Mouse (Mus musculus): ENCODE results near the gene Trpm6.

Trpm6 gene

DNA sequence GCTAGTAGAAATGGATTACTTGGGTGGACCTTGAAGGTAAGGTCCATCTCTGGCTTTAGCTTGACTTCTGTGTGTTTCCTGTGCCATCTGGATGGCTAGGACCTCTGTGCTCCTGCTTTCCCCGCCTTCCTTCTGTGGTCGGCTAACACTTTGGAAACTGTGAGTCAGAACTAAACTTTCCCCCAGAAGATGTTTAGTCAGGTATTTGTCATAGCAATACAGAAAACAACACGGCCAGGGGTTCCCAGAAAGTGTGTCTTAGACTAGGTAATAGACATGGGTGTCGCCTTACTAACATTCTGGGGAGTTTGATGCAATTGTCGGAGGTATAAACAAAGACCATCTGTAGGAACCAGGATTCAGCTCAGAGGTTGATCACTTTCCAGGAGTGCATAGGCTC is 16.6 kb downstream of the Trpm6 start:
- in situ Hi-C loops (cut with MseI, MboI) = no loop called here

DNA sequence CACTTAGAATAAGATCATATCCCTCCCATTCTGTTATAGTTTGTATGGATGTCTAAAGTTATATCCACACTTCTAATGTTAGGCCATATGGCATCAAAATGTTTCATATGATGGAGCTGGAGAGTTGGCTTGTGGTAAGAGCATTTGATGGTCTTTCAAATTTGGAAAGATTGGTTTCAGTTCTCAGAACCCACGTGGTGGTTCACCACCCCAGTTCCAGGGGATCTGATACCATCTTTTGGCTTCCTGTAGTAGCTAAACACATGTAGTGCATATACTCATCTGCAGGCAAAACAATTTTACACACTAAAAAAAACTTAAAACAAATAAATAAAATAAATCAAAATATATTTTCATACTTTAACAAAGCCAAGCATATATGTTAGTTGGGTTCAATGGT is 21.3 kb downstream of the Trpm6 start:
- in situ Hi-C loops (cut with MseI, MboI) = no loop called here

DNA sequence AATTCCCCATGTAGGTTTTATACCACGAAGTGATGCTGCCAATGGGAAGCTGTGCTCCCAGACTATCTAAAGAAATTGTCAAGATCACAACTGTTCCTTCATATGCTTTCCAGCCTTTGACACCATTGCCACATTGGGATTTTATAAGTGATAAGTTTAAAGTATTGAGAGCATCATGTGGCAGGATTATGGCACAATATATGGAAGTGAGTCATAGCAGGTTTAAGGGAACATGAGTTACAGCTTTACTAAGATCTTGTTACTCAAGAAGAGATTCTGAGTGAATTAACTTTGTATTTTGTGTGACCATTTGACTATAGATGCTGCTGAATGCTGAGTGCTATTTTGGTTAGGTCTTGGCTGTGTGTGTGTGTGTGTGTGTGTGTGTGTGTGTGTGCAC is 21.8 kb downstream of the Trpm6 start:
- in situ Hi-C loops (cut with MseI, MboI) = no loop called here

DNA sequence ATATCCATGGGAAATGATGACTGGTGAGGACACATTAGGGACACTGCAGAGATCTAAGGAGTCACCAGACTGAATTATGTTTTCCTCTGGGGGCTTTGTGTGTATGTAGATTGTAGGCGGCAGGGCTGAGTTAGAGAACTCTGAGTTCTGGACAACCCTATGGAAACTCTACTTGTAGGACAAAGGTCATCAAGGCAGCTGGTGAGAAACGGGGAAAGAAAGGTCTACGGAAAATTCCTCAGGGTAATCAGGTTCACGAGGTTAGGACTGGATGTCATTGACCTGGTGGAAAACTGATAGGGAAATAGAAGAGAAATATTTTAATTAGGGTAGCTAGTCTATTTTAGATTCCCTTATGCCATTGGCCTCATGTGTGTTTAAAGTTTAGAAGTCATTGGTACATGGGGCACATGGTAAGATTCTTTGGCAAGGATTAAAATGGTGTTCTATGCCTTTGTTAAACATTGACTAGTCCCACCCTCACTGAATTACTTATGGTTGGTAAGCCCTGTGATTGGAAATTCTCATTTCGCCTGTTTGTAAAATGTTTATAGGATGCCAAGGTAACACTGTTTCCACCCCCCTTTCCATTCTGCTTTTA is 23.2 kb downstream of the Trpm6 start:
- in situ Hi-C loops (cut with MseI, MboI) = no loop called here

DNA sequence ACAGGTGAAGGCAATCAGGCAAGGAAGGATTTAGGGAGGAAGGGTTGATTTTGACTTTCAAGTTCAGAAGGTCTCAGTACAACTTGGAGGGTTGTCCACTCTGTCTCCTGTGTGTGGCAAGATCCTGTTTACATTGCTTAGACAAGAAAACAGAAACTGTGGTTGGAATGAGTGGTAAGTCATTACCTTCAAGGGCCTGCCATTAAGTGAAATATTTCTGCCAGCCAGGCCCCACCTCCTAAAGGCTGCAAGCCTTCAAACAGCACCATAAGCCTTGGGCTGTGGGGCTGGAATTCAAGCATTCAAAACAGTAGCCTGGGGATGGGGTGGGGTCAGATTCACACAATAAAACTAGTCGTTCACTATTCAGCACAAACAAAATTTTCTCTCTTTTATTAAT is 24.3 kb downstream of the Trpm6 start:
- in situ Hi-C loops (cut with MseI, MboI) = no loop called here

DNA sequence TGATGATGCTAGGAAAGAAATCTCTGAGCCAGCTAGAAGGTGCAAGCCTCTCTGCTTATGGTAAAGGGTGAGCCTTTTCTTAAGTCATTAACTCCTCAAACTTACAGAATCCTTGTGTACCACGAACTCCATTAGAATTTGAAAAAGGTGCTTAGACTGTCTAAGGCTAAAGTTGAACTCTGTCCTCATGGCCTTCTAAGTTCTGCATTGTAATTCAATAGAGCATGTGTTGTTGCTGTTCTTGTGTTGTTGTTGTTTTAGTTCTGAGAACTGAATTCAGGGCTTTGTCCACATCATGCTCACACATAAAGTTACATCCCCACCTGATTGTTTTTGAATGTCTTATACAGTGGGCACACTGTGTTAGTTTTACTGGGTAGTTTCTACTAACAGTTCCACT is 49.9 kb downstream of the Trpm6 start:
- in situ Hi-C loops (cut with MseI, MboI) = no loop called here

DNA sequence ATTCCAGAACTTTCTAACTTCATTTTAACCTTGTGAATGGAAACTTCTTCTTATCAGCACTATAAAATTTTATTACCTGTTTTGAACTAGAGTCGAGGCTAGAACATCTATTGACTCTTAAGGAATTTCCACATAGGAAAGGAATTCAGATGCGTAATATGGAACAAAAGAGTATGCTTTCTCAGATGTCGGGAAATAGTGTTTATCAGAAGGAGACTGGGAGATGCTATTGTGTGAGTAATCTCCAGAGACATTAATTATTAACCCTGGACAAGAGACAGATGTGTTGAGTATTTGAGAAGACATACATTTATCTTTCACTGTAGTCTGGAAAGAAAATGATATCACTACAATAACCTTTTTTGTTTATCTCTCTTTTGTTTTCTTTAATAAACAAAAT is 61.5 kb downstream of the Trpm6 start:
- in situ Hi-C loops (cut with MseI, MboI) = no loop called here

DNA sequence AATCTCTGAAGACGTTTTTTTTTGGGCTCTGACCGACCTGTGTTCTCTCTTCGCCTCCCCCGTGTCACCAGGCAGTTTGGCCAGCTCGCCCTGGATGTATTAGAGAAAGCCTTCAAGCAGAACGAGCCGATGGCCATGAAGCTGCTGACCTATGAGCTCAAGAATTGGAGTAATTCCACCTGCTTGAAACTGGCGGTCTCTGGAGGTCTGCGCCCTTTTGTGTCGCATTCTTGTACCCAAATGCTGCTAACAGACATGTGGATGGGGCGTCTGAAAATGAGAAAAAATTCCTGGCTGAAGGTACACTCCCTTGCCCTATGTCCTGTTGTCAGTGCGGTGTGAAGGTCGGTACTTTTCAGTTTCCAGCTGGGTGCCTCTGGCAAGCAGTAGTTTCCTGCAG is 65.4 kb downstream of the Trpm6 start:
- in situ Hi-C loops (cut with MseI, MboI) = no loop called here

DNA sequence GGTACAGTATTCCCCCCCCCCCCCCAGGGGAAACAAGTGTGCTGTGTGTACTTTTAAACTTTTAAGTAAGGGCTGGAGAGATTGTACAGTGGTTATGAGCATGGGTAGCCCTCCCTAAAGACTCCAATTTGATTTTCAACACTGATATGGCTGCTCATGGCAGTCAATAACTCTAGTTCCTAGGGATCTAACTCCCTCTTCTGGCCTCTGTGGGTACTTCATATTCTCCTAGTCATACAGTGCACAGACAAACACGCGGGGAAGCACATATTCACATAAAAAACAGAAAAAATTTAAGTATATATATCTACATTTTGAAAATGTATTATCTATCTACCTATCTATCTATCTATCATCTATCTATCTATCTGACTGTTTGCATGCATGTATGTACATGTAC is 67.6 kb downstream of the Trpm6 start:
- in situ Hi-C loops (cut with MseI, MboI) = no loop called here

DNA sequence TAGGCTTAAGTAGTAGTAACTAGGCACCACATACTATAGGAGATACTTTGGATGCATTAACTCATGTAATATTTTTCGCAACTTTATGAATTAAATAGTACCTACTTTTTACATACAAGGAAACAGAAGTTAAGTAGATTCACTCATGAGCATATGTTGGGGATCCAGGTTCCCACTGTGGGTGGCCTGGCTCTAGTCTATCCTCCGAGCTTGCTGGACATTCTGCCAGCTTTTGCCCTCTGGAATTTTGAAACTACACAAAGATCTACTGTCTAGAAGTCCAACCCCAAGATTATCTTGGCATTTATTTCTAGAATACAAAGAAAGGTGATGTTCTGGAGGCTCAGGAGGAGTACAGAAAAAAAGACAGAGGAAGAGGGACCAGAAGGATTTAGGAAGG is 78.8 kb downstream of the Trpm6 start:
- in situ Hi-C loops (cut with MseI, MboI) = loop anchor here in 1 of 2 experiments (25.0 kb wide), 1 partner anchor 91 kb away; the partner anchor contains the start of gene Trpm6

DNA sequence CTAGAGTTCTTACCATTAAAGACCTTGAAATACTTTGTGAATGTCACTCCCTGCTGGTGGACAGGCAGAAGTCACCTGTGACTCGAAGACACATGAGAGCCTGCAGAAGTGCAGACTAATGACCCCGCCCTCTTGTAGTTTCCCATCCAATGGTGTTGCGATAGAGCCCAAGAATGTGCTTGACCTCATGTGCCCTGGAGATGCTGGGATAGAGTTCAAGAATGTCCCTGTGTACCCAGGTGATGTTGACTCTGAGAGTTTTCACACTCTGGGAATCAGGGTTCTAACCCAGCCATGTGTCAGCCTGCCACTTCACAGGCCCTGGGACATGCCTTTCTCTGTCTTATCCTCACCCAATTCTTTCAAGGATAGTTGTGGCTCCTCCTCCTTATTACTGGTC is 81.4 kb downstream of the Trpm6 start:
- in situ Hi-C loops (cut with MseI, MboI) = loop anchor here (10.0 to 25.0 kb wide), 2 partner anchors 94 to 96 kb away; partner anchors contain the start of gene Trpm6 (in 1 of the 2)

DNA sequence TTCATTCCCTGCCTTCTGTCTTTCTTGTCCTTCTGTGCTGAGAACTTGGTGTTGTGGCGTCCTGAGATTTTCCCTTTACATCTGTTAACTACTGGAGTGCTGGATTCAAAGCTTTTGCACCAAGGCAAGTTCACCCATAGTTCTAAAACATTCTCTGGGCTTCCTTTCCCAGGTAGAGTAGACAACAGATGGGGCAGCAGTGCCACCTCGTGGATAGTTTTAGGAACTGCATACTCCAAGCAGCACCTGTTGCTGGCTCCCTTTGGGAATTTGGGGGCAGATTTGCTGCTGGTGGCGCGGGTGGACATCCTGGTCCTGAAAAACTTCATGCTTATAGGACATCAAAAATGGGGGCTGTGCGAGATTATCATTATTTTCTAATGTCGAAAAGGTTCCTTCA is 85.2 kb downstream of the Trpm6 start:
- in situ Hi-C loops (cut with MseI, MboI) = loop anchor here (10.0 to 25.0 kb wide), 2 partner anchors 98 to 100 kb away; partner anchors contain the start of gene Trpm6 (in 1 of the 2)

DNA sequence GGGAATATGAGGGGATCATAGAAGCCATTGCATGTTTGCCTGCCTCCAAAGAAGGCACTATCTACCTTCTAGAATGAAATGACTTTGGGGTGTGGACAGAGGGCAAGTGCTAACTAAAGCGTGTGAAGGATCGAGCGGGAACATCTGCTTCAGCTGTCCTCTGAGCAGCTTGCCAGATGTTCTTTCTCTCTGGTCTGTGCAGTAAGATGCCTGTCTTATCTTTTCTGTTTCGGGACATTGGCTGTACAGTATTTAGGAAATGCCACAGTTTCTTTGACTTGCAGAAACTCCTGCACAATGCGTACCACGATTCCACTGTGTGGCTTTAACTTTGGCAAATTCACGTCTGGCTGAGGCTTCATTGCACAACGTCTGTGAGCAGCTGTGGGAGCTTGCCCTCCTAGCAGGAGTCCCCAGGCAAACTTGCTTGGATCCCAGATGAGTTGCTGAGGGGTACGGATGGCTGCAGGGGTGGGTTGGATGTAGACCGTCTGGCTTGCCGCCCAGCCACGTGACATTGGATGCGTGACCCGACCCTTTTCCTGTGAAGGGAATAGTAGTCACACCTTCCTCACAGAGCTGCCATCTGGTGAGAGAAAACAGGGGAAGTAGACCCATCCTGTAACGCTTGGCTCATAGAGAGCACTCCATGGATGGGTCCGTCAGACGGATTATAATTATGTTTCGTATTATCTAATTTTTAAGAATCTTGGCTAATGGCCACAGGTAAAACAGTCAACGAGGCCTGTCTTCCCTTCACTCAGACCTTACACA is 92.2 kb downstream of the Trpm6 start:
- in situ Hi-C loops (cut with MseI, MboI) = loop anchor here in 1 of 2 experiments (25.0 kb wide), 1 partner anchor 105 kb away; the partner anchor contains the start of gene Trpm6

DNA sequence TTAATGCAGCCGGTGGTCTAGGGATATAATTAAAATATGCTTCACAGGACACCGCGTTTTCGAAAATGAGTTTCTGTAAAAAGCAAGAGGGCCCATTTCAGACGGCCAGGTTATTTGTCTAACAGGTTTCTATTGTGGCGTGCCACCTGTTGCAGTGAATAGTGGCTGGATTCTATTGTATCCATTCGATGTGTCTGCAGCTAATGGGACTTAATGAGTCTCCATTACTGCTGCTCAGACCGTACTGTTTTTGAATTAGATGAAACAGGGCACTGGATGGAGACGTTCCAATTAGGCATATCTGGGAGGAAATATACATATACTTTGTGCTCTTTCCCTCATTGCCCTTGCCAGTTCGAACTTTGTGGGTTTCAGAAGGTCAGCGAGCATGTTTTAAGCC is 92.8 kb downstream of the Trpm6 start:
- in situ Hi-C loops (cut with MseI, MboI) = loop anchor here in 1 of 2 experiments (25.0 kb wide), 1 partner anchor 105 kb away; the partner anchor contains the start of gene Trpm6

DNA sequence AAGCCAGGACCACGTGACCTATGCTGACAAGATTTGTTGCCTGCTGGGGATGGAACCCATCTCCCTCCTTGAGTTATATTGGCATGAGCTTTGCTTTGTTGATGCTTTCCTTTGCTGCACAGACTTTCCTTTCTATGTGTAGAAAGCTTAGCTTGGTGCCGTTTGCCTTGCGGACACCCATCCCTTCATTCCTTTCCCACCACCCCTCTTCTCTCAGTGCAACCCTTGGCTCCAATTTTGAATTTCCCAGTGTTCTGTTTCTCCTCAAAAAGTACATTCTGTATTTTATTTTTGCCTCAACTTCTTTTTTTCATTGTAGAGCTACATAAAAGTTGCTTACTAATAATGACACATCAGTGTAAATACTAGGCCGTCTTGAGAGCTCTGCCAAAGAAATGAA is 96.6 kb downstream of the Trpm6 start:
- in situ Hi-C loops (cut with MseI, MboI) = loop anchor here in 1 of 2 experiments (25.0 kb wide), 1 partner anchor 109 kb away; the partner anchor contains the start of gene Trpm6

DNA sequence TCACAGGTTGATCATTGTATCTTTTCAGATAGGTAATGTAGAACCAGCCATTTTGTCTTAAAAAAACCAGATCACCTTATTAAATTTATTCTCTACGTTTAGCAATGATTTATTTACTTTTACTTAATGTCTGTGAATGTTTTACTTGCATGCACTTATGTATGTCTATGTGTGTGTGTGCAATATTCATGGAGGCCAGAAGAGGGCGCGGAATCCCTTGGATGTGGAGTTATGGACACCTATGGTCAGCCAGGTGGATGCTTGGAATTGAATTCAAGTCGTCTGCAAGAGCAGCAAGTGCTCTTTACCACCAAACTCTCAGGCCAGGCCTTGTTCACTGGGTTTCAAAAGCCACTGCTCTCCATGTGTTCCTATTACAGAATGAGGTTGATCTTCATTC is 118.5 kb downstream of the Trpm6 start:
- in situ Hi-C loops (cut with MseI, MboI) = no loop called here

DNA sequence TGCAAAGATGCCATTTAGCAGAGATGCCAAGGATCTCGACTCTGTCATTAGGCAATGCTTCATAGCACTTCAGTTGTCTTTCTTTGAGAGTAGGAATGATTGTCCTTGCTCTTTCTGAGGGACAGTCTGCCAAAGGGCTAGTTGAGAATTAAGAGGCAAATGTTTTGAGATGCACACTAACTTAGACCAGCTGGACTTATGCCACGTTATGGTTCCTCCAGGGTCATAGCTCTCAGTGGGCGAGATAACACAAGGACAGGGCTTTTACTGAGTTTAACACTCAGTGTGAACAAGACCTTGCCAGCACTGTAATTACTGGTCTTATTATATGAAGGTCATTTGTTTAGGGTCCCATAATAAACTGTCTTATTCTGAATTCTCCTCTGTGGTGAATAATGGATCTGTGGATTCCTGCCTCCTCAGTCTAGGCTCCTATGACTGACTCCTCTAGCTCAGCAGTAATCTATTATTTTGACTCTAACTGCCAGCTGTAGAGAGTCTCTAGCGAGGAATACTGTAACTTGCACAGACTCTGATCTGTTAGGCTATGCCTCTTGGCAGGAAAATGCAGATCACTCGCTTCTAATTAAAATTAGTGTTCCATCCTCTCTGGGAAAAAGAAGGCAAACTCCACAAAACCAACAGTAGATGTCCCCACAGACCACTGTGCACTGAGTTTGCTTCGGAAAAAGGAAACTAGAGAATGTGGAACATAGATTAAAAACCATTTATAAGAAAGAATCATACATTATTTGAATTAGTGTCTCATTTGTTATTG is 123.2 kb downstream of the Trpm6 start:
- in situ Hi-C loops (cut with MseI, MboI) = no loop called here

DNA sequence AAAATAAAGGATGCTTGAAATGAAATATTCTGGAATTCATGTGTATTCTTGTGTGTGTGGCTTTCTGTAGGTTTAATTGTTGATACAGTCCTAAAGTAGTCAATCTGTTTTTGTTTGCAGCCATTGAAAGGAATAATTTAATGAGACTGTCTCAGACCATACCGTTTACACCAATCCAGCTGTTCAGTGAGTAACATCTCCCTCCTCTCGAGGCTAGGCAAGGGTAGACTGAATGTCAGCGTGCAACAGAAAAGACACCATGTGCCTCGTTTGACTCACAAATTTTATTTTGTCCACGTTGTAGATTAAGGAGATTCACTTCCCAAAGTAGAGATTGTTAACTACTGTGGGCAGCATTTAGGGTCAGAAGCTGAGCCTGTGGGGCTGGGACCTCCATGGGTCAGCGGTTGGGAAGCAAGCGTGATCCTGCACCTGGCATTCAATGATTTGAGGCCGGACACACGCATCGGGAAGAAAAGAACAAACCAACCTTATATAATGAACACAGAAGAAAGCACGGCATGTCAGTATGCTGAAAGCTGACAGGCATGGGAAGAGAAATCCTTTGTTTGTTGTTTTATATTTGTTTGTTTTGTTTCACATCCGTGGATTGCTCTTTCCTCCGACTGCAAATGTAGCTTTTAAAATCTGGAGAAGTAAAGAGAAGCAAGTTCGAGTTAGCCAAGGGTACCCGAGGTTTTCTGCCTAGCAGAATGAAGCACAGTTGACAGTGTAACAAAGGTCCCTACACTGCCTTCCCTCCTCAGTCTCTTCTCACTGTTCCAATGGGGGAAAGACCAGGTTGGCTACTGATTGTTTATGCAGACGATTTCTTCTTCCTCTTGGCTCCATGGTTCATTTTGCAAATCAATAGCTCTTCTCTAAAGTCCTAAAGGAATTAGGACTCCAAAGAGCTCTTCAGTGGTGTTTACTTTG is 124.2 kb downstream of the Trpm6 start:
- in situ Hi-C loops (cut with MseI, MboI) = no loop called here

DNA sequence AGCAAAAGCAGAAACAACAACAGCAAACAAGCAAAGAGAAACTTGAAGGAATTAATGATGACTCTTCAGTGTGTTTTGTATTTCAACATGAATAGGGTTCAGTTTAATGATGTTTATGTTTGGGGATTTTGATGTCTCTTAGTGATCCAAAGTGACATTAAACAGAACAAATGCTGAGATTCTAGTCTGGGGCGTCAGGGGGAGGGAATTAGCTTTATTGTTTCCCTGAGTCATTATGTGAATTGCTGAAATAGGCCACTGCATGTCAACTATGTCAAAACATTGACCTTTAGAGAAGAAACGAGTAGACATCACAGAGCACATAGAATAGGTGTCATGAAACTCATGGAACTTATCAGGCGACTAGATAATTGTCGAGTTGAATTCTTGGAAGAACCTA is 129.5 kb downstream of the Trpm6 start:
- in situ Hi-C loops (cut with MseI, MboI) = no loop called here

DNA sequence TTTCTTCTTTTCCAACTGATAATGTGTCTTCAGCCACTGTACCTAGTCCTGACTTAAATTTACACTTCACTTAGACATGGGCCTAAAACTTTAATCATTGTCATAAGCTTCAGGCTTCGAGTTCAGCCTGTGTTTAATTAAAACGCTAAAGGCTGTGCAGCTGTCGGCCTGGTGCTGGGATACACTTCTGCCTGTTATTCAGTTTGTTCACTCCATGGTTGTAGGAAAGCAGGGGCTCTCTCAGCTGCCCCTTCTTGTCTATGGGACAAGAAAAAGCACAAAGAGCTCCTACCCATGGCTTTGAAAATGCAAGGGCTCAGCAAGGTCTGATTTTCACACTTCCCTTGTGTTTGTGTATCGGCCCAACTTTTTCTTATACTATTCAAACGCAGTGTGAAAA is 131.4 kb downstream of the Trpm6 start:
- in situ Hi-C loops (cut with MseI, MboI) = no loop called here

All from mouse trophoblast stem cell (cell line).